Mouse (Mus musculus) limb, embryonic 14.5 days (tissue): ENCODE data around the gene Samd4. TPM values are rescaled to one million over a fixed set of nuclear protein-coding genes. Genes with fewer than 3 reads are reported as not detected.
"Not testable (repeated sequence)": the region's sequence is repeated elsewhere in the genome, so short reads cannot be mapped to it uniquely, and the experiment has no call there.

Experiments used
- ATAC-seq: fragments of 200-750 bp; cut with Nextera tagmentation; 2 replicates; pipeline ENCODE4 v1.8.0; 2017; ENCODE audit warnings: low read depth, moderate number of reproducible peaks, moderate TSS enrichment; ENCODE audit not compliant: low FRiP score
- DNase-seq: peaks from one replicate; pipeline ENCODE4 v3.0.0-alpha.2; 2015; ENCODE audit warnings: low spot score
- H3K27ac ChIP-seq: fragments of 300-500 bp; sonication (generic); replicated peaks from 2 replicates; pipeline ENCODE4 v1.5.1; 2014; ENCODE audit warnings: low read depth, mild to moderate bottlenecking, low read length, moderate library complexity, mixed read lengths
- H3K27me3 ChIP-seq: fragments of 300-500 bp; sonication (generic); 2 replicates; pipeline ENCODE4 v1.6.1; 2014; ENCODE audit warnings: low read length, mixed read lengths; ENCODE audit not compliant: control insufficient read depth, insufficient read depth
- H3K36me3 ChIP-seq: fragments of 300-500 bp; sonication (generic); 2 replicates; pipeline ENCODE4 v1.6.1; 2014; ENCODE audit warnings: mild to moderate bottlenecking, low read length, moderate library complexity, mixed read lengths; ENCODE audit not compliant: control insufficient read depth, insufficient read depth
- H3K4me1 ChIP-seq: fragments of 300-500 bp; sonication (generic); 2 replicates; pipeline ENCODE4 v1.6.1; 2014; ENCODE audit warnings: antibody characterized with exemption, low read length, mixed read lengths; ENCODE audit not compliant: control insufficient read depth, insufficient read depth
- H3K4me2 ChIP-seq: fragments of 300-500 bp; sonication (generic); replicated peaks from 2 replicates; pipeline ENCODE4 v1.6.1; 2014; ENCODE audit warnings: low read depth, mild to moderate bottlenecking, low read length, moderate library complexity; ENCODE audit not compliant: severe bottlenecking
- H3K4me3 ChIP-seq: fragments of 300-500 bp; sonication (generic); replicated peaks from 2 replicates; pipeline ENCODE4 v1.5.1; 2014; ENCODE audit warnings: low read length
- H3K9ac ChIP-seq: fragments of 300-500 bp; sonication (generic); 2 replicates; pipeline ENCODE4 v1.6.1; 2014; ENCODE audit warnings: mild to moderate bottlenecking, low read depth, low read length, moderate library complexity; ENCODE audit not compliant: severe bottlenecking
- H3K9me3 ChIP-seq: fragments of 300-500 bp; sonication (generic); 2 replicates; pipeline ENCODE4 v1.6.1; 2016; ENCODE audit warnings: low read length; ENCODE audit not compliant: control insufficient read depth
- POLR2A ChIP-seq: fragments of 200-500 bp; IDR thresholded peaks from 2 replicates; pipeline ENCODE4 v1.8.0; 2012; ENCODE audit warnings: inconsistent platforms, mild to moderate bottlenecking, moderate library complexity, borderline replicate concordance; ENCODE audit not compliant: insufficient read depth, insufficient read length; ENCODE audit errors: extremely low read depth
- WGBS: fragments of 180-500 bp; shearing (Covaris S2); extraction: QIAGEN DNeasy Blood & Tissue Kit; methylation state at CpG from one replicate; pipeline ENCODE4 v1.1.7; 2014; 5-methylcytosine and 5-hydroxymethylcytosine counted together
- polyA plus RNA-seq, 2 experiments: library from polyadenylated mRNA; depleted of rRNA in 1 of 2; stranded (reverse) in 1 of 2; unstranded in 1 of 2; fragments of >200 nt; fragmentation: Nextera tagmentation in 1 of 2; extraction: Ambion mirVana in 1 of 2; gene quantifications; 2 replicates each; pipeline versions ENCODE4 v1.2.1 to v1.2.3; 2012 to 2014

The Samd4 gene
- polyA plus RNA-seq, 2 experiments, result 9.6 to 23.9 TPM

DNA sequence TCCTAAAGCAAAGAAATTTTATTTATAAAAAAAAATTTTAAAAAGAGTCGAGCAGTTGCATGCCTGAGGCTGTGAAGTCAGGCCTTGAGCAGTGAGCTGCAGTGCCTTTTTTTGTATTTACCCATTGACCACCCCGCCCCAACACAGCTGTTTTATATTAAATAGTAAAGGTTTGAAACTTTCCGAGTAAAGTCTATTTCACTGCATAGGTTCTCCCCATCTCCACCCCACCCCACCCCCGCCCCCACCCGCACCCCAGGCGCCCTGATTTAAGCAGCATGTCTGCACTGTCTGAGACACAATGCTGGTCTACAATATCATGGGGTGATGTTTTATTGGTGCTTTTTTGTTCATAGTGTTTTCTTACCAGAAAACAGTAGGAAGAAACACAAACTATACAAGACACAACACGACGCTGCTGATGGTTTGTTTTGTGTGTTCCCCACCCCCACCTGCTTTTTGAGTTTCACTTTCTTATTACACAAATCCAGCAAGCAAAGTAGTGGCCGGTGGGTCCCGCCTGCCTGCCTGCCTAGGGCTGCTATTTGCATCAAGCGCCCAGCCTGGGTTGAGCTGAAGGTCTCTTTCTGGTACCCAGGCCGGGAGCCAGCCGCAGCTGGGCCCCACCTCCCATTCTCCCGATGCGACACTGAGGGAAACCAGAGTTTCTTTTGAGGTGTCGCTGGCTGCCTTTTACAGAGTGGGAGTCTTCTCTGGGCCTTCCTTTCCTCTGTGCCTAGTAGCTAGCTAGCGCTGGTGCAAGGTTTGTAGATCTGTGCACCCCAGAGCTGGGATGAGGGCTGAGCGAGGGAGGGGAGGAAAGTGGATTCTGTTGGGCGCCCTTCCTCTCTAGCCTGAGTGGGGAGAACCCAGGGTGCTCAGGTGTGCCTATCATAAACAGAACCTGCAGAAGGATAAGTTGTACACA is 221.9 kb downstream of the Samd4 start:
- ATAC-seq, result peak; percentile 76

GRCm38 (mm10) chr14:47105174-47105557 is 222.5 kb downstream of the Samd4 start:
- peaks cover 15% of the 10 kb centered on the region for H3K36me3 ChIP-seq
- H3K9ac ChIP-seq, result no peak overlapping the region
- H3K4me1 ChIP-seq, result peaks cover 5% of the 10 kb centered on the region; the same call in 1 of the 2 replicates
- no peaks in the 10 kb centered on the region for H3K27me3 ChIP-seq
- WGBS, result 55% methylated on average over 3 of the region's 3 CpGs
- H3K27ac ChIP-seq, result no peak overlapping the region
- no peak overlapping the region for H3K4me3 ChIP-seq
- DNase-seq (no peak), ATAC-seq (no peak)
- H3K9me3 ChIP-seq, result no peaks in the 10 kb centered on the region
- no peak overlapping the region for H3K4me2 ChIP-seq
- TF ChIP-seq POLR2A, result no peak

More for the DNA sequence above, 221.9 kb downstream of the Samd4 start:
- DNase-seq, result peak; percentile 75
- TF ChIP-seq POLR2A, result no peak
- H3K4me1 ChIP-seq, result peaks cover 5% of the 10 kb centered on the region; the same call in 1 of the 2 replicates
- H3K4me3 ChIP-seq, result 0 out of 2 replicates have a peak overlapping the region, but pooled peaks have one; percentile 9
- H3K27me3 ChIP-seq, result no peaks in the 10 kb centered on the region
- WGBS, result 16% methylated on average over 19 of the region's 19 CpGs
- peak overlapping the region; percentile 28; the same call in 1 of the 2 replicates for H3K4me2 ChIP-seq
- H3K36me3 ChIP-seq, result peaks cover 15% of the 10 kb centered on the region
- peak overlapping the region; percentile 66 for H3K27ac ChIP-seq
- peak overlapping the region; percentile 40 for H3K9ac ChIP-seq
- no peaks in the 10 kb centered on the region for H3K9me3 ChIP-seq

DNA sequence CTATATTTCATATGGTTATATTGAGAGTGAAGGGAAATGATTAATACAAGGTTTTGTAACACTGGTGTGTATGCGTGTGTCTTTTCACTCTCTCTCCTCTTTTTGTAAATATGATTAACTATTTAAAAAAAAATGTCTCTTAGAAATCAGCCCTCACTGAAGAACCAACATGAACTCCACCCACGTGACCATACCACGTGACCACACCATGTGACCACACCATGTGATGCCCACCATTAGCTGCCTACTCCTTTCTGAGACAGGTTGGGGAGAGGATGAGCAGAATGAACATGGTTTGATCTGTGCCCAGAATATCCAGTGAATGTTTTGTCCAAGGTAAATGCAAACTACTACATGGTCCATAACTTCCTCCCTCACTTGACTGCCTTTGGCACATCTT is 223.1 kb downstream of the Samd4 start:
- DNase-seq (no peak), ATAC-seq (no peak)
- 95% methylated on average over 3 of the region's 3 CpGs for WGBS
- H3K36me3 ChIP-seq, result peaks cover 10% of the 10 kb centered on the region
- H3K4me3 ChIP-seq, result no peak overlapping the region
- H3K4me2 ChIP-seq, result no peak overlapping the region
- H3K9ac ChIP-seq, result no peak overlapping the region
- no peak for TF ChIP-seq POLR2A
- H3K27me3 ChIP-seq, result no peaks in the 10 kb centered on the region
- no peaks in the 10 kb centered on the region for H3K9me3 ChIP-seq
- H3K27ac ChIP-seq, result no peak overlapping the region
- H3K4me1 ChIP-seq, result peaks cover 5% of the 10 kb centered on the region; the same call in 1 of the 2 replicates

- no peak for TF ChIP-seq POLR2A
- Histone ChIP-seq H3K27me3 (no peaks in the 10 kb centered on the region), H3K4me2 (no peak overlapping the region), H3K27ac (no peak overlapping the region), H3K4me1 (peaks cover 5% of the 10 kb centered on the region; the same call in 1 of the 2 replicates), H3K9me3 (no peaks in the 10 kb centered on the region), H3K36me3 (peaks cover 6% of the 10 kb centered on the region), H3K9ac (no peak overlapping the region), H3K4me3 (no peak overlapping the region)
- ATAC-seq (no peak), DNase-seq (no peak)
- WGBS, result 79% methylated on average over 3 of the region's 3 CpGs
Observed at GRCm38 (mm10) chr14:47107461-47107860, 224.8 kb downstream of the Samd4 start.

- ATAC-seq, H3K27me3 ChIP-seq, H3K4me3 ChIP-seq, H3K27ac ChIP-seq, H3K4me2 ChIP-seq, H3K36me3 ChIP-seq, H3K9me3 ChIP-seq, H3K9ac ChIP-seq, DNase-seq, H3K4me1 ChIP-seq: not testable (repeated sequence)
- 79% methylated on average over 5 of the region's 7 CpGs for WGBS
Observed at GRCm38 (mm10) chr14:47110391-47110790, 227.7 kb downstream of the Samd4 start.
